Mouse (Mus musculus) myocyte (in vitro differentiated cells): Measurements from ENCODE around the gene Rimbp2. TPM values are rescaled to one million over a fixed set of nuclear protein-coding genes. Genes with fewer than 3 reads are reported as not detected.

ENCODE experiments used
- H3K27me3 ChIP-seq: one replicate; pipeline ENCODE4 v1.6.1; 2011; ENCODE audit not compliant: control insufficient read depth, insufficient read depth, insufficient read length
- H3K36me3 ChIP-seq: one replicate; pipeline ENCODE4 v1.6.1; 2011; ENCODE audit not compliant: control insufficient read depth, insufficient read depth
- H3K4me2 ChIP-seq: one replicate; pipeline ENCODE4 v1.6.1; 2011; ENCODE audit warnings: low read depth, control low read depth
- H3K4me3 ChIP-seq: one replicate; pipeline ENCODE4 v1.5.1; 2011; ENCODE audit warnings: mild to moderate bottlenecking, control low read depth, moderate library complexity
- H3K79me2 ChIP-seq: one replicate; pipeline ENCODE4 v1.6.1; 2011; ENCODE audit not compliant: control insufficient read depth, insufficient read depth
- H3ac ChIP-seq: one replicate; pipeline ENCODE4 v1.6.1; 2011; ENCODE audit not compliant: control insufficient read depth, insufficient read length
- CEBPB ChIP-seq: IDR thresholded peaks from 2 replicates; pipeline ENCODE4 v1.6.1; 2011; ENCODE audit warnings: mild to moderate bottlenecking, moderate library complexity; ENCODE audit not compliant: poor library complexity, insufficient read depth, severe bottlenecking
- E2F4 ChIP-seq: IDR thresholded peaks from one replicate; pipeline ENCODE4 v1.6.1; 2011; ENCODE audit warnings: mild to moderate bottlenecking, control low read depth, moderate library complexity; ENCODE audit not compliant: insufficient read depth
- MAX ChIP-seq: IDR thresholded peaks from one replicate; pipeline ENCODE4 v1.6.1; 2011; ENCODE audit warnings: low read depth, mild to moderate bottlenecking, control low read depth
- MYOD1 ChIP-seq, 3 experiments: IDR thresholded peaks; one replicate each; pipeline ENCODE4 v1.6.1; 2011; ENCODE audit warnings: control low read depth in 2 of 3, low read depth in 2 of 3, mild to moderate bottlenecking in 2 of 3, moderate library complexity in 1 of 3; ENCODE audit not compliant: insufficient read length in 2 of 3, control insufficient read depth in 1 of 3
- MYOG ChIP-seq, 3 experiments: IDR thresholded peaks; one replicate each; pipeline ENCODE4 v1.6.1; 2011; ENCODE audit warnings: control low read depth in 2 of 3, low read depth in 2 of 3, mild to moderate bottlenecking in 2 of 3; ENCODE audit not compliant: insufficient read length in 2 of 3, control insufficient read depth in 1 of 3, insufficient read depth in 1 of 3
- POLR2A ChIP-seq: IDR thresholded peaks from one replicate; pipeline ENCODE4 v1.6.1; 2011; ENCODE audit warnings: low read depth, mild to moderate bottlenecking, control low read depth, moderate library complexity; ENCODE audit not compliant: insufficient read length
- POLR2AphosphoS2 ChIP-seq: IDR thresholded peaks from one replicate; pipeline ENCODE4 v1.6.1; 2011; ENCODE audit warnings: low read depth, control low read depth; ENCODE audit not compliant: insufficient read length
- REST ChIP-seq: IDR thresholded peaks from one replicate; pipeline ENCODE4 v1.6.1; 2011; ENCODE audit warnings: mild to moderate bottlenecking, control low read depth, moderate library complexity; ENCODE audit not compliant: insufficient read depth, insufficient read length
- SRF ChIP-seq: IDR thresholded peaks from one replicate; pipeline ENCODE4 v1.6.1; 2011; ENCODE audit warnings: low read depth; ENCODE audit not compliant: control insufficient read depth, insufficient read length
- TCF12 ChIP-seq: IDR thresholded peaks from one replicate; pipeline ENCODE4 v1.6.1; 2011; ENCODE audit warnings: mild to moderate bottlenecking, control low read depth; ENCODE audit not compliant: poor library complexity, insufficient read depth, severe bottlenecking
- TCF3 ChIP-seq: IDR thresholded peaks from one replicate; pipeline ENCODE4 v1.6.1; 2011; ENCODE audit warnings: low read depth, control low read depth; ENCODE audit not compliant: insufficient read length
- USF1 ChIP-seq: IDR thresholded peaks from one replicate; pipeline ENCODE4 v1.6.1; 2011; ENCODE audit warnings: low read depth, mild to moderate bottlenecking, control low read depth, moderate library complexity
- polyA plus RNA-seq: library from polyadenylated mRNA; unstranded; fragments of >200 nt; fragmentation: generic; extraction: Trizol; gene quantifications from one replicate; pipeline ENCODE4 v1.2.1, GENCODE M21; 2012; ENCODE audit warnings: missing spikeins

The Rimbp2 gene
- polyA plus RNA-seq, 1 experiment: not detected

GRCm38 (mm10) chr5:128952291-128953195 is 743 bp downstream of the Rimbp2 start:
- Histone ChIP-seq H3K4me3 (no peak overlapping the region), H3K79me2 (no peaks in the 10 kb centered on the region), H3K4me2 (no peak overlapping the region), H3K27me3 (no peaks in the 10 kb centered on the region), H3ac (no peak overlapping the region), H3K36me3 (no peaks in the 10 kb centered on the region)
- TF ChIP-seq SRF (no peak), CEBPB (no peak), MAX (no peak), REST (no peak), MYOD1 (IDR thresholded peaks at IDR 0.05; ENCODE audit: control insufficient read depth in 1 of 3, insufficient read length in 2 of 3, low read depth in 2 of 3) (no peak), USF1 (no peak), POLR2A (no peak), TCF3 (no peak), POLR2AphosphoS2 (no peak), E2F4 (no peak), TCF12 (no peak)

- no peaks in the 10 kb centered on the region for H3K27me3 ChIP-seq
- no peak for TF ChIP-seq TCF3
- no peak for TF ChIP-seq USF1
- no peak for TF ChIP-seq POLR2A
- TF ChIP-seq TCF12: no peak
- no peak for TF ChIP-seq MYOD1 (IDR thresholded peaks at IDR 0.05; ENCODE audit: control insufficient read depth in 1 of 3, insufficient read length in 2 of 3, low read depth in 2 of 3)
- TF ChIP-seq MYOG (IDR thresholded peaks at IDR 0.05; ENCODE audit: control insufficient read depth in 1 of 3, insufficient read depth in 1 of 3, insufficient read length in 2 of 3, low read depth in 2 of 3): no peak
- TF ChIP-seq REST: no peak
- TF ChIP-seq POLR2AphosphoS2: no peak
- TF ChIP-seq E2F4: no peak
- no peak for TF ChIP-seq MAX
- TF ChIP-seq CEBPB: no peak
- TF ChIP-seq SRF: no peak
- no peak overlapping the region for H3ac ChIP-seq
- H3K79me2 ChIP-seq: no peaks in the 10 kb centered on the region
- no peaks in the 10 kb centered on the region for H3K36me3 ChIP-seq
- no peak overlapping the region for H3K4me2 ChIP-seq
- H3K4me3 ChIP-seq: no peak overlapping the region
Observed at GRCm38 (mm10) chr5:128951472-128951871, 1.8 kb downstream of the Rimbp2 start.

GRCm38 (mm10) chr5:128947093-128947492 is 6.2 kb downstream of the Rimbp2 start:
- H3K36me3 ChIP-seq: no peaks in the 10 kb centered on the region
- TF ChIP-seq POLR2AphosphoS2 (no peak), POLR2A (no peak), CEBPB (no peak), MYOG (IDR thresholded peaks at IDR 0.05; ENCODE audit: control insufficient read depth in 1 of 3, insufficient read depth in 1 of 3, insufficient read length in 2 of 3, low read depth in 2 of 3) (no peak), REST (no peak), SRF (no peak), MYOD1 (IDR thresholded peaks at IDR 0.05; ENCODE audit: control insufficient read depth in 1 of 3, insufficient read length in 2 of 3, low read depth in 2 of 3) (no peak), TCF12 (no peak), E2F4 (no peak), USF1 (no peak), MAX (no peak), TCF3 (no peak)
- no peak overlapping the region for H3K4me2 ChIP-seq
- H3K27me3 ChIP-seq: no peaks in the 10 kb centered on the region
- no peaks in the 10 kb centered on the region for H3K79me2 ChIP-seq
- H3ac ChIP-seq: no peak overlapping the region
- no peak overlapping the region for H3K4me3 ChIP-seq

GRCm38 (mm10) chr5:128940436-128940835 is 12.8 kb downstream of the Rimbp2 start:
- H3ac ChIP-seq: no peak overlapping the region
- H3K36me3 ChIP-seq: no peaks in the 10 kb centered on the region
- no peak for TF ChIP-seq MYOD1 (IDR thresholded peaks at IDR 0.05; ENCODE audit: control insufficient read depth in 1 of 3, insufficient read length in 2 of 3, low read depth in 2 of 3)
- no peak for TF ChIP-seq CEBPB
- TF ChIP-seq TCF3: no peak
- no peak for TF ChIP-seq POLR2A
- TF ChIP-seq MYOG (IDR thresholded peaks at IDR 0.05; ENCODE audit: control insufficient read depth in 1 of 3, insufficient read depth in 1 of 3, insufficient read length in 2 of 3, low read depth in 2 of 3): no peak
- no peak for TF ChIP-seq POLR2AphosphoS2
- no peak for TF ChIP-seq USF1
- TF ChIP-seq MAX: no peak
- TF ChIP-seq E2F4: no peak
- TF ChIP-seq SRF: no peak
- no peak for TF ChIP-seq TCF12
- no peak for TF ChIP-seq REST
- H3K27me3 ChIP-seq: no peaks in the 10 kb centered on the region
- no peak overlapping the region for H3K4me3 ChIP-seq
- no peak overlapping the region for H3K4me2 ChIP-seq
- no peaks in the 10 kb centered on the region for H3K79me2 ChIP-seq
